Comparison of ENCODE assay signal across 8 mouse cellular contexts in genomic region chr17:15622913-15623312, GRCm38 (mm10). TPM values are rescaled to one million over a fixed set of nuclear protein-coding genes. Genes with fewer than 3 reads are reported as not detected.
DNase-seq lines count a peak whose midpoint lies in the region; TF ChIP-seq lines count a peak whose summit lies in the region.

No protein-coding gene starts in this region.

- H3K9me3 ChIP-seq in E14TG2a.4 (ENCODE audit: low read length) = no peaks in the 10 kb centered on the region

- no peaks in the 10 kb centered on the region for H3K4me1 ChIP-seq in E14TG2a.4 (replicated peaks; ENCODE audit: low read depth, low read length)

- intact Hi-C loops in left cerebral cortex, postnatal 14 days (cut with DNase I) = loop anchor here (1.0 to 10.0 kb wide), 3 partner anchors 98 to 152 kb away; no protein-coding TSS in a partner anchor
- intact Hi-C loops in left cerebral cortex, postnatal 36 days (cut with DNase I) = loop anchor here (2.0 kb wide), 1 partner anchor 102 kb away; no protein-coding TSS in a partner anchor

- H3K27me3 ChIP-seq in E14TG2a.4 (ENCODE audit: insufficient read depth, low read length) = no peaks in the 10 kb centered on the region

- TF ChIP-seq CTCF in E14TG2a.4 (conservative IDR thresholded peaks at IDR 0.05; ENCODE audit: low read length) = peak; percentile 21; the same call in 1 of the 2 replicates

- H3K4me3 ChIP-seq in E14TG2a.4 (replicated peaks; ENCODE audit: low read length) = no peak overlapping the region

- DNase-seq in cerebellum, adult 18-20 months = peak; percentile 4
- no peak for DNase-seq in cerebellum, postnatal 4 days (ENCODE audit: low spot score in 2 of 2)
- peak; percentile 16 to 37 for DNase-seq in left cerebral cortex, postnatal 14 days (ENCODE audit: low spot score in 2 of 2)
- no peak for DNase-seq in left cerebral cortex, postnatal 36 days (ENCODE audit: low spot score in 2 of 2)
- DNase-seq in fibroblast of lung, adult 2 months (ENCODE audit: low read depth) = peak; percentile 22
- DNase-seq in mesoderm, embryonic 11.5 days (ENCODE audit: low read depth, low spot score) = peak; percentile 25
- no peak for DNase-seq in gastrocnemius, adult 8-10 months (ENCODE audit: low spot score in 2 of 2)

- no peaks in the 10 kb centered on the region for H3K36me3 ChIP-seq in E14TG2a.4 (ENCODE audit: insufficient read depth, low read length)

RNA-seq across cellular contexts. Expression of gene Prdm9, which starts 58.8 kb away (rescaled TPM):
- total RNA-seq in left cerebral cortex, postnatal 14 days (2021) = 1 to 10 TPM; 1.5 to 2.8 TPM
- 1 to 10 TPM; 1.5 to 3.9 TPM for total RNA-seq in left cerebral cortex, postnatal 36 days (2021)
- total RNA-seq in gastrocnemius, adult 8-10 months (2022) = 1 to 10 TPM; 2.9 to 3.5 (median 3.0) TPM

Comparison
In these comparisons a context has a peak if more than half of its experiments do, and no peak if none do; other contexts are left out.
1. DNase-seq: peak in cerebellum, adult 18-20 months (2 of 2), left cerebral cortex, postnatal 14 days (2 of 2), fibroblast of lung, adult 2 months (single experiment) and mesoderm, embryonic 11.5 days (single experiment); none in cerebellum, postnatal 4 days (0 of 2), left cerebral cortex, postnatal 36 days (0 of 2) and gastrocnemius, adult 8-10 months (0 of 2).